Mouse (Mus musculus): ENCODE data around the gene Prl8a6. TPM values are rescaled to one million over a fixed set of nuclear protein-coding genes. Genes with fewer than 3 reads are reported as not detected.

Prl8a6 gene
- polyA plus RNA-seq (2011; ENCODE audit: insufficient read depth, insufficient read length, low read depth, missing spikeins): 1.2 TPM in 1 of 2 replicates, not detected in the other

GRCm38 (mm10) chr13:27438588-27438987, at the start of gene Prl8a6:
Prl8a6 (minus strand) TSS chr13:27438688.
- Histone ChIP-seq H3K9me3 (replicated peaks; ENCODE audit: control insufficient read depth, insufficient read depth, low read length, poor library complexity, severe bottlenecking) (no peaks in the 10 kb centered on the region), H3K27ac (ENCODE audit: insufficient read depth, low read length) (no peak within 1 kb of the TSS), H3K4me3 (ENCODE audit: low read depth, low read length) (no peak within 1 kb of the TSS), H3K27me3 (ENCODE audit: control insufficient read depth, insufficient read depth, low read length, poor library complexity, severe bottlenecking) (no peaks in the 10 kb centered on the region), H3K9ac (ENCODE audit: low read depth, poor library complexity, severe bottlenecking) (no peak within 1 kb of the TSS), H3K36me3 (ENCODE audit: control insufficient read depth, insufficient read depth, low read length, poor library complexity, severe bottlenecking) (no peaks in the 10 kb centered on the region), H3K4me1 (ENCODE audit: control insufficient read depth, insufficient read depth, low read length) (no peaks in the 10 kb centered on the region)
- TF ChIP-seq CTCF (IDR thresholded peaks at IDR 0.05; ENCODE audit: low read depth, low read length) (no peak), EP300 (IDR thresholded peaks at IDR 0.05; ENCODE audit: insufficient read depth, low read depth, low read length) (no peak), POLR2A (IDR thresholded peaks at IDR 0.05; ENCODE audit: insufficient read depth, low read length) (no peak)

DNA sequence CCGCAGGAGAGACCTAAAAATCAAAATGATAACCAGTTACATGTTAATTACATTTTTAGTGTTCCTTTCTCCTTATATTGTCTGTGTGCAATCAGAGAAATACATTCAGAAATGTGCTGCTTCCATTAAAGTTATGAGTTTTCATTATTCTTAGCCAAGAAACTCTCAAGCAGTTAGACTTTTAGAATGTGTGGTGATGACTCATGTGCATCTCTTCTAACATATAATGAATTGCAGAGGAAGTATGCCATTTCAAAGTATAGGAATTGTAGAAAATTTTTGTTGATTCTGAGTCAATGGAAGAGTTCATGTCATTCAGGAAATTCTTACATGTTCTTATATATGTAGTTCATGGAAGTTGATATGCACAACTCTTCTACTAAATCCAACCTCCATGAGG, 5.3 kb downstream of the Prl8a6 start:
- Histone ChIP-seq H3K27me3 (ENCODE audit: control insufficient read depth, insufficient read depth, low read length, poor library complexity, severe bottlenecking) (no peaks in the 10 kb centered on the region), H3K36me3 (ENCODE audit: control insufficient read depth, insufficient read depth, low read length, poor library complexity, severe bottlenecking) (no peaks in the 10 kb centered on the region), H3K27ac (ENCODE audit: insufficient read depth, low read length) (no peak overlapping the region), H3K4me3 (ENCODE audit: low read depth, low read length) (no peak overlapping the region), H3K4me1 (ENCODE audit: control insufficient read depth, insufficient read depth, low read length) (no peaks in the 10 kb centered on the region), H3K9ac (ENCODE audit: low read depth, poor library complexity, severe bottlenecking) (no peak overlapping the region), H3K9me3 (replicated peaks; ENCODE audit: control insufficient read depth, insufficient read depth, low read length, poor library complexity, severe bottlenecking) (no peaks in the 10 kb centered on the region)
- TF ChIP-seq CTCF (IDR thresholded peaks at IDR 0.05; ENCODE audit: low read depth, low read length) (no peak), EP300 (IDR thresholded peaks at IDR 0.05; ENCODE audit: insufficient read depth, low read depth, low read length) (no peak), POLR2A (IDR thresholded peaks at IDR 0.05; ENCODE audit: insufficient read depth, low read length) (no peak)

GRCm38 (mm10) chr13:27413640-27414039, 24.8 kb downstream of the Prl8a6 start:
- Histone ChIP-seq H3K9me3 (replicated peaks; ENCODE audit: control insufficient read depth, insufficient read depth, low read length, poor library complexity, severe bottlenecking) (no peaks in the 10 kb centered on the region), H3K4me3 (ENCODE audit: low read depth, low read length) (no peak overlapping the region), H3K27me3 (ENCODE audit: control insufficient read depth, insufficient read depth, low read length, poor library complexity, severe bottlenecking) (no peaks in the 10 kb centered on the region), H3K4me1 (ENCODE audit: control insufficient read depth, insufficient read depth, low read length) (no peaks in the 10 kb centered on the region), H3K36me3 (ENCODE audit: control insufficient read depth, insufficient read depth, low read length, poor library complexity, severe bottlenecking) (no peaks in the 10 kb centered on the region), H3K9ac (ENCODE audit: low read depth, poor library complexity, severe bottlenecking) (no peak overlapping the region), H3K27ac (ENCODE audit: insufficient read depth, low read length) (no peak overlapping the region)
- no peak for TF ChIP-seq CTCF (IDR thresholded peaks at IDR 0.05; ENCODE audit: low read depth, low read length)
- TF ChIP-seq EP300 (IDR thresholded peaks at IDR 0.05; ENCODE audit: insufficient read depth, low read depth, low read length): no peak
- no peak for TF ChIP-seq POLR2A (IDR thresholded peaks at IDR 0.05; ENCODE audit: insufficient read depth, low read length)

DNA sequence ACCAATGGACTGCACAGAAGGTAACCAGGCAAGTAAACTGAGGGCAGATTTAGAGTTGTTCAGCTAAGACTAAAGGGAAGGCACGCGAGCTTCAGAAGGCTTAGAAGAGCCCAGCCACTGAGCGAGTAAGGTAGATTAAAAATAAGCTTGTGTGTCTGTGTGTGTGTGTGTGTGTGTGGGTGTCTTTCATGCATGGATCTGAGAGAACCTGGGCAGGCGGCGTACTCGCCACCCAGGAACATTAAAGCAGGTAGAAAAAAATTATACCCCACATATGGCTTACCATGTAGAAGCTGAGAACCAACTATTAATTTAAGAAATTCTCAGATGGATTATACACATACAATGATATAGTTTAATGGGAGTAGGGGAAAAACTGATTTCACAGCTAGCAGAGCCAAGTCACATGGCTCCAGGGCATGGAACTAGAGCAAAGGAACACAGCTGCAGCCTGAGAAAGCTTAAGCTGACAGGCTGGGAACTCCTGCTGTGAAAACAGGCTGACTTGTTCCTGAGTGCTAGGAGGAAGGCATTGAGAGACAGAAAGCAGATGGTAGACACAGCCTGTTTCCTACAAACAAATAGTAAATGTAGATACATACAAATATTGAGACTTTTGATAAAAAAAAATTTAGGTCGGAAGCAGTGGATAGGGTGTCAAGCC, 39.3 kb downstream of the Prl8a6 start:
- no peak overlapping the region for H3K27ac ChIP-seq (ENCODE audit: insufficient read depth, low read length)
- no peaks in the 10 kb centered on the region for H3K27me3 ChIP-seq (ENCODE audit: control insufficient read depth, insufficient read depth, low read length, poor library complexity, severe bottlenecking)
- no peak overlapping the region for H3K4me3 ChIP-seq (ENCODE audit: low read depth, low read length)
- TF ChIP-seq CTCF (IDR thresholded peaks at IDR 0.05; ENCODE audit: low read depth, low read length) (no peak), EP300 (IDR thresholded peaks at IDR 0.05; ENCODE audit: insufficient read depth, low read depth, low read length) (no peak)
- no peaks in the 10 kb centered on the region for H3K4me1 ChIP-seq (ENCODE audit: control insufficient read depth, insufficient read depth, low read length)
- H3K36me3 ChIP-seq (ENCODE audit: control insufficient read depth, insufficient read depth, low read length, poor library complexity, severe bottlenecking): no peaks in the 10 kb centered on the region
- no peaks in the 10 kb centered on the region for H3K9me3 ChIP-seq (replicated peaks; ENCODE audit: control insufficient read depth, insufficient read depth, low read length, poor library complexity, severe bottlenecking)
- no peak overlapping the region for H3K9ac ChIP-seq (ENCODE audit: low read depth, poor library complexity, severe bottlenecking)

DNA sequence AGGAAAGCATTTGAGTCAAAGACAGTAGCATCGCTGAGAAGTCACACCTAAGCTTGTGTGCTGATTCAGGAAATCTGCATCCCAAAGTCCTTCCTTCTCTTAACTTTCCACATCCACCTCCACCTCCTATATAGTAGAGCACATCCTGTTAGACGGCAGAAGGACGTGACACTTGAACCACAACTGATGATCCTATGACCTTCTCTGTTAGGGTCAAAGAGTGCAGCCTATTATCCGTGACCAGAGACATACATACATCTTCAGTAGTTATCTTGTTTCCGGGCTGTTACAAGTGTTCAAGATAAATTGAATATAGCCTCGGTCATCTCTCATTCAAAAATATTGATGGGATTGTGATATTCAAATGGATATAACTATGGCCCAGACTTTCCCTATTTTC, 47.7 kb downstream of the Prl8a6 start, which contains the start of gene Prl2b1:
Gene Prl2b1 (minus strand): TSS at position 101 of the 400 bp plus-strand sequence.
- Histone ChIP-seq H3K9ac (ENCODE audit: low read depth, poor library complexity, severe bottlenecking) (no peak within 1 kb of the TSS), H3K4me3 (ENCODE audit: low read depth, low read length) (no peak within 1 kb of the TSS), H3K27ac (ENCODE audit: insufficient read depth, low read length) (no peak within 1 kb of the TSS), H3K27me3 (ENCODE audit: control insufficient read depth, insufficient read depth, low read length, poor library complexity, severe bottlenecking) (no peaks in the 10 kb centered on the region), H3K4me1 (ENCODE audit: control insufficient read depth, insufficient read depth, low read length) (no peaks in the 10 kb centered on the region), H3K36me3 (ENCODE audit: control insufficient read depth, insufficient read depth, low read length, poor library complexity, severe bottlenecking) (no peaks in the 10 kb centered on the region), H3K9me3 (replicated peaks; ENCODE audit: control insufficient read depth, insufficient read depth, low read length, poor library complexity, severe bottlenecking) (no peaks in the 10 kb centered on the region)
- TF ChIP-seq EP300 (IDR thresholded peaks at IDR 0.05; ENCODE audit: insufficient read depth, low read depth, low read length) (no peak), CTCF (IDR thresholded peaks at IDR 0.05; ENCODE audit: low read depth, low read length) (no peak), POLR2A (IDR thresholded peaks at IDR 0.05; ENCODE audit: insufficient read depth, low read length) (no peak)

Other genes starting within 250 kb of the Prl8a6 start
- gene Prl3c1, start 242.0 kb downstream of the Prl8a6 start, polyA plus RNA-seq (2011; ENCODE audit: insufficient read depth, insufficient read length, low read depth, missing spikeins): not detected in 2 replicates
- 6.4 and 13.7 TPM in 2 replicates for gene Prl3b1, start 196.8 kb downstream of the Prl8a6 start, polyA plus RNA-seq (2011; ENCODE audit: insufficient read depth, insufficient read length, low read depth, missing spikeins)
- gene Prl3a1, start 179.3 kb downstream of the Prl8a6 start, polyA plus RNA-seq (2011; ENCODE audit: insufficient read depth, insufficient read length, low read depth, missing spikeins): not detected in 2 replicates
- gene Prl6a1, start 126.1 kb downstream of the Prl8a6 start, polyA plus RNA-seq (2011; ENCODE audit: insufficient read depth, insufficient read length, low read depth, missing spikeins): not detected in 2 replicates
- gene Prl8a2, start 93.0 kb downstream of the Prl8a6 start, polyA plus RNA-seq (2011; ENCODE audit: insufficient read depth, insufficient read length, low read depth, missing spikeins): 1.0 and 2.0 TPM in 2 replicates
- gene Prl2b1, start 47.8 kb downstream of the Prl8a6 start, polyA plus RNA-seq (2011; ENCODE audit: insufficient read depth, insufficient read length, low read depth, missing spikeins): 3.6 and 11.0 TPM in 2 replicates
- gene Prl8a8, start 74.5 kb upstream of the Prl8a6 start, polyA plus RNA-seq (2011; ENCODE audit: insufficient read depth, insufficient read length, low read depth, missing spikeins): 1.8 and 1.9 TPM in 2 replicates
- 5.0 and 10.1 TPM in 2 replicates for gene Prl8a9, start 125.9 kb upstream of the Prl8a6 start, polyA plus RNA-seq (2011; ENCODE audit: insufficient read depth, insufficient read length, low read depth, missing spikeins)
- not detected in 2 replicates for gene Prl8a1, start 143.5 kb upstream of the Prl8a6 start, polyA plus RNA-seq (2011; ENCODE audit: insufficient read depth, insufficient read length, low read depth, missing spikeins)
- gene Prl7b1, start 171.9 kb upstream of the Prl8a6 start, polyA plus RNA-seq (2011; ENCODE audit: insufficient read depth, insufficient read length, low read depth, missing spikeins): not detected in 2 replicates
- gene Prl7a1, start 203.8 kb upstream of the Prl8a6 start, polyA plus RNA-seq (2011; ENCODE audit: insufficient read depth, insufficient read length, low read depth, missing spikeins): 0.96 and 1.1 TPM in 2 replicates
- 1.2 and 2.5 TPM in 2 replicates for gene Prl7a2, start 229.3 kb upstream of the Prl8a6 start, polyA plus RNA-seq (2011; ENCODE audit: insufficient read depth, insufficient read length, low read depth, missing spikeins)